Mouse (Mus musculus) right cerebral cortex, postnatal 25 days (tissue): ENCODE results near the gene Nmrk1.
"Not testable (repeated sequence)": the region's sequence is repeated elsewhere in the genome, so short reads cannot be mapped to it uniquely, and the experiment has no call there.

Experiments used
- DNase-seq: peaks from one replicate; pipeline ENCODE4 v3.0.0; 2022

Nmrk1 gene

DNA sequence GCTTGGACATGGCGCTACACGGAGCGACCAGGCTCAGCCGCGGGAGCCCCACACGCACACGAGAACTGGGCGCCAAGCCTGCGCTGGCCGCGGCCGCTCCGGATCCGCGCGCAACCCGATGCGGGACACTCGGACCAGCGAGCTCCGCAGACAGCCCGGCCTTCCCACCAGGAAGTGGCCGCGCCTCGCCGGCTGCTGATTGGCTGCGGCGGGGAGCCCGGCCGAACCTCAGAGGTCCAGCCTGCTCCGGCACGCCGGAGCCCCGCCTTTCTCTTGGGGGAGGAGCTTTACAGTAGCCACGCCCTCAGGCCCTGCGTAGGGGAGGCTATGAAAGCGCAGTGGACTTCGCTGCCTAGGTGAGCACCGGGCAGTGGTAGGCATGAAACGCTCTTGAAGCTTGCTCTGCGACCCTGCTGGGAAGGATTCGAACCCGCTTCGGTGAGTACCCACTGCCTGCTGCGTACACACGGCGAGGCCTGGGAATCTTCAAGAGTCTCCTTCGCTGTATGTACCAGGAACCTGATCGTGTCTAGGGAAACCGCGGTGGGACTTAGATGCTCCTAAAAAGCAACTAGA is at the start of gene Nmrk1, which contains the start of gene Ostf1:
TSS of gene Nmrk1 (plus strand) at position 307 of the 576 bp plus-strand sequence.
TSS of gene Ostf1 (minus strand) at position 180 of the 576 bp plus-strand sequence.
- peak; percentile 94 for DNase-seq

DNA sequence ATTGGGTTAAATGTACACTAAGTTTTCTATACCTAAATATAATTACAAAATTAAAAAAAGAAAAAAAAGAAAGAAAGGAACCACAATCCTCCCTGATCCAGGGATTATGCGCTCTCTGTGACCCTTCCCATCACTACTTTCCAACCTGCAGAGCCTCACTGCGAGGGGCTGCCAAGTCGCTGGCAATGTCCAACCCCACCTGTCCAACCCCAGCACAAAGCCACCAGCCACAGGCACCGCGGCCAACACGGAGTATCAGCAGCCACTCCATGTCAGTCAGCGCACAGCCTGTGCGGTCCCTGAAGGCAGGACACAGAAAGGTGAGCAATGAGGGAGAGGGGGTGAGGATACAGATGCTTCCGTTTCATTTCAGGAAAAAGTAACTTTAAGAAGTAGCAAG is 49.5 kb upstream of the Nmrk1 start:
- no peak for DNase-seq

DNA sequence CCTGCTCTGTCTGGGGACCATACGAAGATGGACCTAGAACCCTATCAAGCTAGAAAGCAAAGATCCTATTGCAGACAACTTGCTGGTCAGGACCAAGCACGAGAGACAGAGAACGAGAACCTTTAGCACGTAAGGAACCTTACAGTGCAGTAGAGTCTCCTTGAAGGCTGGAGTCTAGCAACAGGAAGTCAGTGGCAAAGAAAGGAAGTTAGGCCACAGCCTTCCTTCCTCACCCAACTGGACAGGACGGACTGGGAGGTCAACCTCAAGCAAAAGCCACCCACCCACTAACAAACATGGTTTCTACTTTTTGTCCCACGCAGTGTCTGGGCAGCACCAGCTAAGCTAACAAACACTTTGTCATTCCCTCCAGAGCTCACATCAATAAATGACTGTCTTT is 48.9 kb upstream of the Nmrk1 start:
- DNase-seq = no peak

DNA sequence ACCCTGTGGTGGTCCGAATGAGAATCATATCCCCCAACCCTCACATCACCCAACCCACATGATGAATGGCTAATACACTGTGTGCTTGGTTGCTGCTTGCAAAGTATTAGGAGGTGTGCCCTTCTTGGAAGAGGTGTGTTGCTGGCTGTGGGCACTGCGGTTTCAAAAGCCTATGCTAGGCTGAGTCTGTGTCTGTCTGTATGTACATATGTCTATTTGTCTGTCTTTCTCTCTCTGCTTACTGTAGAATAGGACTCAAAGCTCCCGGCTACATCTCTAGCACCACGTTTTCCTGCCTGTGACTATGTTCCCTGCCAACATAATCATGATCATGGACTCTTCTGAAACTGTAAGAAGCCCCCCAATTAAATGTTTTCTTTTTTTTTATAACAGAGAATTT is 48.0 kb upstream of the Nmrk1 start:
- no peak for DNase-seq

DNA sequence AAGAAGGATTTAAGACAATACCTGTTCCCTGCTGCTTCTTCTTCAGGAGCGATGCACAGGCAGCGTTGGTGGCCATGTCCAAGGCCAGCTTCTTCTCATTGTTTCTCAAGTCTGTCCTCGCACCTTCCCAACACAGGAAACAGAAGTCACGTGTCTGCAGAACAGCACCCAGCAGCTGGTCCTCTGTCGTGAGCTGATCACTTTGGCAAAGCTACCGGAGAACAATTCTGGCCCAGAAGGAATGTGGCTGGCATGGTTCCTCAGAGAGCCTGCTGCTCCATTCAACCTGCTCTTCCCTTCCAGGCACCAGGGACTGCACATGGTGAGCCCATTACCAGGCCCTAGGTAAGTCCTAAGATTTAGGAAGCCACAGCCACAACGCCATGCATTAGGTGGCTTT is 47.1 kb upstream of the Nmrk1 start:
- DNase-seq = no peak

DNA sequence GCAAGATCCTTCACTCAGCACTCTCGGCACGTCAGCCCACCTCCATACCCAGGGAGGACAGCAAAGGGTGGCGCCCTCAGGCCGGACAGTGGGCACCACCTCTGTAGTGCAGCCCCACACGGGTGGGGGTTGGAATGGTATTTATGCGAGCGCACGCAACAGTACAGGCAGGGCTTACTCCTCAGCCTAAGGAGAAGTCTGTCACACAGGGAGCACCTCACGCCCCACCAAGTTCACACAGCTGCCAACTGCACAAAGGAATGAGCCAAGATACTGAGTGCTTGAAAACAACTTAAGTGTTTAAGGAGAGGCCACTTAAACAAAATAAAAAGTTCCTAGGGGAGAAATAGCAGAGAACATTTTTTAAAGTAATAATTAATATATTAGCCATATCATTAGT is 44.6 kb upstream of the Nmrk1 start:
- DNase-seq = no peak

DNA sequence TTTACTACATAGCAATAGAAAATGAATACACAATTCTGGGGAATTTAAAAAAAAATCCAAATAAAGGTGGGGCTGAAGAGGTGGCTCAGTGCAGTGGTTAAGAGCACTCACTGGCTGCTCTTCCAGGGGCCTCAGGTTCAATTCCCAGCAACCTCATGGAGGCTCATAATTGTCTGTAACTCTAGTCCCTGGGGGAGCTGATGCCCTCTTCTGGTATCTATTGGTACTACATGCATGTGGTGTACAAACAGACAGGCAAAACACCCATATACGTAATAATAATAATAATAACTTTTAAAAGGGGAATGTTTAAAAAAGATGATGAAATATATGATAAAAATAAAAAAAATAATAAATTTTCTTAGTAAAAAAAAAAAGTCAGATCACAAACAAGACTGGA is 43.5 kb upstream of the Nmrk1 start:
- DNase-seq = no peak

DNA sequence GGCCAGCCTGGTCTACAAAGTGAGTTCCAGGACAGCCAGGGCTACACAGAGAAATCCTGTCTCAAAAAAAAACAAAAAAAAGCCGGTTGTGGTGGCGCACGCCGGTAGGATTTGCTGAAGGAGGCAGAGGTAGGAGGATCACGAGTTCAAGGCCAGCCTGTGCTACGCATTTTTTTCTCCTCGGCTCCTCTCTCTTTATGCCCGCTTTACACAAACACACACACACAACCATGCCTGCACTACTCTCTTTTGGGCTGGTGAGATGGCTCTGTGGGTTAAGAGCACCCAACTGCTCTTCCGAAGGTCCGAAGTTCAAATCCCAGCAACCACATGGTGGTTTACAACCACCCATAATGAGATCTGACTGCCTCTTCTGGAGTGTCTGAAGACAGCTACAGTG is 42.9 kb upstream of the Nmrk1 start:
- not testable (repeated sequence) for DNase-seq

DNA sequence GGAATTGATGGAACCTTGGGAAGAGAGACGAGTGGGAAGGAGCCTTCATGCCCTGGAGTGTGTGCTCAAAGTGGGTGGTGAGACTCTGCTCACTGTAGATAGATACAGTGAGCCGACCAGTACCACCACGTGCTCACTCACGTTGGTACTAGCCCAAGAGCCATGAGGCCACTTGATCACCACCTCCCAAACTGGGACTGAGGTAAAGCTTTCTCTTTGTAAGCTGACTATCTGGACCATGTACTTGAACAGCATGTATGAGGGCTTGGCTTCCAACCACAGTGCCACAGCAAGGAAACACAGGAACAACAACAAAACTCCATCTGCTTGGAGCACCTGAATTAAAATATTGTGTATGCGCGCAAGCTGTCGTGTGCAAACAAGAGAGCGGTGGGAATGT is 42.5 kb upstream of the Nmrk1 start:
- DNase-seq = no peak

DNA sequence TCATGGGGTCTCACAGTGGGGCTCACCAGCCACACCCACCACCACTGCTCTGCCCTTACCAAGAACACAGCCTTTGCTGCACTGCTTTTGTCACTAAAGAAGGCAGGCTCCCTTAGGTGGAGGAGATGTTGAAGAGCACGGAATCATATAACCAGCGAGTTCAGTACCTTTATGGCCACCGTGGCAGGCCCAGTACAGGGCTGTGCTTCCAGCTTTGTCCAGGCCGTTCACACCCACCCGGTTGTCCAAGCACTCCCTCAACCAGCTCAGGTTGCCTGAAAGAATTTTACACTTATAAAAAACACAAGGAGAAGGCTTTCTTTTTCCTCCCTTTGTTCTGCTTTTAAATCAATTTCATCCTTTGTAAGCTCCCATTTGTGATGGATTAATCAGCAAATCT is 41.5 kb upstream of the Nmrk1 start:
- no peak for DNase-seq

DNA sequence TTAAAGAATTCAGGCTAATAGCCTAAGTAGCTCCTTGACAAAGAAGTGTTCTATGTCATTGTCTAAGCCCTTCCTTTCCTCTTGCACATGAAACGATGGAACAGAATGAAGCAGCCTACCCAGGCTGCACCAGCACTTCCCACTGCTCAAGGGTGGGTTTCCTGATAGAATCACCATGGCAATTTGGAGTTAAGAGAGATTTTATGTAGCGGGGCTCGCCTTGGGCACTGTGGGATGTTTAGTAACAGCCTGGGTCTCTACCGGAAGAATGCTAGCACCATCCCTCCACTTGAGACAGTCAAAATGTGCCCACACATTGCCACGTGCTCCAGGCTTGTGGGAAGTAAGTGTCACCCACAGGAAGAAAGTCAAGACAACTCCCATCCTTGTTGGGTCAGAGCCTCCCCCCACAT is 40.8 kb upstream of the Nmrk1 start:
- no peak for DNase-seq

DNA sequence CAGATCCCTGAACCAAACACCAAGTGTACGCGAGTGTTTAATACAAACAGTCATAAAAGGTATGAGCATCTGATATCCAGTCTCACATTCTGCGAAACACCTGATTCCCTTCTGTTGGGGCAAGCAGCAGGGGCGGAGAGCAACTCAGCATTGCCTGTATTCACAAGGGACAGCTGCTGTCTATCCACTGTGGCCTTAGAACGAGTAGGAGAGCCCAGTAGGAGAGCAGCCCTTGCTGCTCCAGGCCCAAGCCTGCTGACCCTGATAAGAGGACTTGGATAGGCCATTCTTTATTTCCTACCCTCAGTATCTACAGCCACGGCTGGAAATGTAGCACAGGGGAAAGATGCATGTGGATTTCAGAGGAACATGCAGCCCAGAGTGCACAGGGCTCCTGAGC is 38.8 kb upstream of the Nmrk1 start:
- DNase-seq = no peak

DNA sequence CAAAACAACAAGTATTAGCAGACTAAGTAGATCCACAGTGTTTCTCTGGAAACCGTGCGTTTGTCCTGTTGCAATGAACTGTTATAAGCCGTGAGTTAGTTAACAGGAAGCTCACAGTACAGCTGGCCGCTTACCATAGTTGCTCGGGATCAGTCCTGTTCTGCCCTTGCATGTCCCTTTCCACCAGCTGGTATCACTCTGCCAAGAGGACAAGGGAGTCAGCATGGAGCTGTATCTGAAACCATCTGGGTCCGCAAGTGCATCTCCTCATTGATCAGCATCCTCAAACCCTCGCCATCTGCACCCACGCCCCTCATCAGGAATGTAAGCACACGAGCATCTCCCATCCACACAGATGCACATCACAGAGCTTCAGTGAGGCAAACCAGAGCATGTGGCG is 38.0 kb upstream of the Nmrk1 start:
- no peak for DNase-seq

DNA sequence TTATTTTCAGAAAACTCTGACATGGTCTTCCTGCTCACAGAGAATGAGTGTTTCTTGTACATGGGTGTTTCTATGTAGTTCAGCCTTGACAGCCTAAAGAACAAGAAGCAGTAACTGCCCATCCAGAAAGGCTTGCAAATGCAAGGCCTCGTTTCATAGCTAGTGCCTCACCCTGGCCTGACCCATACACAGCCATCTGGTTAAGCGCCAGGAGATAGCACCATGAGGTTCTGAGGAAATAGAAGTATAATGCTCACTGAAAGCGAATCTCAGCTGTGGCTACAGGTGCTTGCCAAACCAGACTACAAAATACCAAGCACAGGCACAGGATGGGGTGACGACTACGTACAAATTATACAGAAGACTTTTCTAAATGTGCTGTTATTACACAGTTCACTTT is 34.9 kb upstream of the Nmrk1 start:
- DNase-seq = no peak

DNA sequence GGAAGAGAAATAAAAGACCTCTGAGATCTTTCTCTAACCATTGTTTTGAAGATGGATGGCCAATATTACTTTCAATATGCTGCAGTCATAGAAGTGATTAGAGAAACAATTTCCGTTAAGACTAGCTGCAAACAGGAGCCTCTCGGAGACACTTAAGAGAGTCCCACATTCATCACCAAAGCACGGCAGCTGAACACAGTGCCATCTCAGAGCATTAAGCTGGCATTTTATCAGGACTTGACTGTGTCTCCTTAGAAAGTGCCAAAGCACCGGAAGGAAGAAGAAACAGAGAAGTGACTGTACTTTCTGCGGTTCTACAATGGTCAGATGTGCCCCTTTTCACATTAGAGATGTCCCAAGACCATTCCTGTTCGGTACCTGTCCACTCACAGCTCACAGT is 34.0 kb upstream of the Nmrk1 start:
- no peak for DNase-seq

DNA sequence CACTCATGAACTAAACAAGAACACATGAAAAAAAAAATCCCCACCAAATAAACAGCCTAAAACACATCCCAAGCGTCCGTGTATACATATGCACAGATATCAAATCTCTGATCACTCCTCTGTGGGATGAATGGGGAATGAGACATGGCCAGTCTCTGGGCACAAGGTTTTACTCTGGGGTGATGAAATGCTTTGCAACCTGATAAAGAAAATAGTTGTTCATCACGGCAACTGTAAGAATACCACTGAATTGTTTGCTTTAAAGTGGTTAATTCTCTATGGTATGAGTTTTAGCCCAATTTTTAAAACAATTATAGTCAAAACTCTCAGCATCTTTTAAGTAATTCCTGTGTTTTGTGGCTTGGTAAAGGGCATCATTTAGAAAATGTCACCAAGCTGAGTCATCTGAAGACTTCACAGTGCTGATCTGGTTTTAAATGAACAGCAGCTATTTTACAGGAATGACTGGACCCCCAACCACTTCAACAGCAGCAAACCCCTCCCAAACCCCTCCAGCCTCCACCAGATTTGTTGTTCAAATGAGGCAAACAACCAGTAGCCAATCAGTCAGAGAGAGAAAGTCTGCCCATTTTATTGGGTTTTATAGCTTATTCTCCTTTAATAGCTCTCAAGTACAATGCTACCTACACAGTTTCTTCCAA is 33.4 kb upstream of the Nmrk1 start:
- no peak for DNase-seq

DNA sequence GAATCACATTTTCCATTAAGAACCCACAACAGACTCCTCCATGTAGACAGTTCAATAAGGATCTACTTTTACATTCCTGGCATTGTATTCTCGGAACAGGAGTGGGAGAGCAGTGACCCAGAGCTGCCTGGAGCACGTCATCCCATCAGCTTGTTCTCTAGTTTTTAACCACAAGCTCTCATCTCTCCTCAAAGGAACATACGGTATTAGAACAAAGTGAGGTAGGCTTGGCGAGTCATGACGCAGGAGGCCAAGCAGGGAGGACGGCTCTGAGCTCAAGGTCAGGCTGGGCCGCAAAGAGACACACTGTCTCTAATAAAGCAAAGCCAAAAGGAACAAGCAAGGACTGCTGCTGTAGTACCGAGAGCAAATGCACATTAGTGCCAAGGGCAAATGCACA is 32.7 kb upstream of the Nmrk1 start:
- no peak for DNase-seq

DNA sequence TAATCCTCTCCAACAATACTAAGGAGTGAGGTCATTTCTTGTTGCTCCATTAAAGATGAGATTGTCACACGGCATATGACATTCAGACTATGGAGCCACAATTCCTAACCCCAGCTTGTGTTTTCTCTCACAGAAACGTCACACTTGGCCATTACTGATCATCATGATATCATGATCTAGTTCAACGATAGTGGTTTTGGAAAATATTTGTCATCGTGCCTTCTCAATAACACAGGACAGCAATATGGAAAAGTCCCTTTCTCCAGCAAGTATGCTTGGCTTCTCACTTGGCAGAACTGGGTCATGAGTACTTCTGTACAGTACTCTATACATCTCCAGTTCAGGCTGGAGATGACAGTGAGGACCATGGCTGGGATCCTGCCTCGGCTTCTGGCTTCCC is 32.1 kb upstream of the Nmrk1 start:
- DNase-seq = no peak

DNA sequence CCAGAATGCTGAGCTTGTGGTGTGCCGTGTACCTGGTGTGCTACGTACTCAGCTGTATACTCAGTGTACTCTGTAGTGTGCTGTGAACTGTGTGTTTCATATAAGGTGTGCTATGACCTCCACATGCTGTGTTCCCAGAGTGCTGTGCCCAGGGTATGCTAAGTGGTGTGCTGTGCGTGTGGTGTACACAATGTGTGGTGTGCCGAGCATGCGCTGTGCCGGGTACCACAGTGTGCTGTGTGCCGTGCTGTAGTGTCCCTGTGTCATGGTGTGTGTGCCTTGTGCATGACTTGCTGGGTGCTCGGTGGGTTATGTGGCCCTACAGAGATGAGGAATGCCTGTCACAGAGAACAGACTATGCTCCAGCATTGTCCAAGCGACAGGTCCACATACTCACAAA is 31.1 kb upstream of the Nmrk1 start:
- DNase-seq = no peak

DNA sequence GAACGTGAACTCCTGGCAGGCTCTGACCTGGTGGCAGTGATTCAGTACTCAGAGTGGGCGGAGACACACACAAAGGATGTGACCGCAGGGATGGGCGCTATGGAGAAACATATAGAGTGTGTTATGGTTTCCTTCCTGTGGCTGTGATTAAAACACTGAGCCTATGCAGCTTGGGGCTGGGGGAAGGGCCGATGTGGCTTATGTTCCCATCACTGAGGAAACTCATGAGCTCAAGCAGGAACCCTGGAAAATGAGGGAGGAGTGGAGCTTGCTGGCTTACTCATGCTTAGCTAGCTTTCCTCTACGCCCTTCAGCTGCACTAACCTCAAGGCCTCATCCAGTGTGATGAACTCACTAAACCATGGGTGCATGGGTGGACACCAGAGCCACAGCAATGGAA is 28.7 kb upstream of the Nmrk1 start:
- DNase-seq = no peak

DNA sequence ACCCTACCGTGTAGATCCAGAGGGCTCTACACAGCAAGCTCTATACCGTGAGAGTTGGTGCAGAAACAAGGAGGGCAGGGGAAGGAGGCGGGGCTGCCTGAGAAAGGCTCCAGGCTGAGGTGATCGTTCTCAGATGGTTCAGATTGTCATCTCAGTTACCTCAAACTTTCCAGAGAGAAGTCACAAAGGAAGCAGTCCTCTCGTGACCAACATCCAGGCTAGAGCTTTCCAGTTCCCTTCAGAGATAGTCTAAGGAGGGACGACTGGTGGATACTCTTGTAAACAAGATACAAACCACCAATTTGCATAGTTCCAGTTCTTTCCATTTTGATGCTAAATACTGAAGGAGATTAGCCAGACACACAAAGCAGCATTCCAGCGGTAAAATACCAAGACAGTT is 23.8 kb upstream of the Nmrk1 start:
- DNase-seq = no peak

DNA sequence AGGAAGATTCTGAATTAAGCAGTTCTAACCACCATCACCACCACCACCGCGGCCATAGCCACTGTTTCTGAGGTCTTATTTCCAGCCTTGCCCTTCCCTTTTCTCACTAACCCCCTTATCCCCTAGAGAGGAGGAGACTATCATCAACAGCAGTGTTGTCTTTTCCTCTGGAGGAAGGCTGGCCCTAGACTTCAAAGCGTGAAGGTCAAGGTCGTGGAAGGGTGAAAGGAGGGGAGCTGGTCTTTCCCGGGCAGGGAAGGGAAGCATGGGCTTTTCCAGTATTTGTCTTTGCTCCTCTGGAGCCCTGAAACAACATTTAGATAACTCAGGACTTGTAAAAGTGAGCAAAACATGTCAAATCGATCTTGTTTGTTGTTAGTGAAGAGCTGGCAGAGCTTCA is 22.8 kb upstream of the Nmrk1 start:
- DNase-seq = no peak

DNA sequence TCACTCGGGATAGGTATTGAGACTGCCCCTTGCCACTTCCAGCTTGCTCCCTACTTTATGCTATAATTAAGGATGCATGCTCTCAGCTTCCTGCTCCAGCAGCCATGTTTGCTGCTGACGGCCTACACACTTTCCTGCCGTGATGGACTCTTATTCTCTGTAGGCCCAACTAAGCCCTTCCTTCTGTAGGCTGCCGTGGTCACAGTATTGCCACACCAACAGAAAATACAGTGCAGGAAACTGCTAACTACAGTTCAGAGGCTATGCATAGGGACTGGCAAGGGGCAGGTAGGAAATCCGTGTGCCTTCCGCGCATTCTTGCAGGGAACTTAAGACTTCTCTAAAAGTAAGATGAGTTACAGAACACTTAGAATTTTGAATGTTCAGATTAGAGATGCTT is 17.4 kb upstream of the Nmrk1 start:
- DNase-seq = no peak

DNA sequence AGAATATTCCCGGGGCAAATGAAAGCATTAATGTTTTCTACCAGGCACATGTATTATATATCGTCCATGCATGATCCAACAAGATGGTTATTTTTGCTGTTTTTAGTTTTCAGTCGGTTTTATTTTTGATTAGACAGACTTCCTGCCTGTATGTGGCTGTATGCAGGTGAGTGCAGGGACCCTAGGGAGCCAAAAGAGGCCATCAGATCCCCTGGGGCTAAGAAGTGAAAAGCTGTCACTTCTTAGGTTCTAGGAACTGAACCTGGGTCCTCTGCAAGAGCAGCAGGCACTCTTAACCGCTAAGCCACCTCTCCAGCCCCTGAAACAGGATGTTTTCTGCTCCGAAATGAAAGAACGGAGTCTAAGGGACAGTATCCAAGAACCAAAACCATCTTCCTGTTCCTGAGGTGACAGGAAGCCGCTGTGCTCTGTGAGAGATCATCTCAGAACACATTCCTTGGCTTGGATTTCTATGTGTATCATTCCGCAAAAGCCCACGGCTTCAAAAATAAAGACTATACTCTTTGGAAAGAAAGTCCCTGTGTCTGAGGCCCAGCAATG is 16.0 kb upstream of the Nmrk1 start:
- no peak for DNase-seq

DNA sequence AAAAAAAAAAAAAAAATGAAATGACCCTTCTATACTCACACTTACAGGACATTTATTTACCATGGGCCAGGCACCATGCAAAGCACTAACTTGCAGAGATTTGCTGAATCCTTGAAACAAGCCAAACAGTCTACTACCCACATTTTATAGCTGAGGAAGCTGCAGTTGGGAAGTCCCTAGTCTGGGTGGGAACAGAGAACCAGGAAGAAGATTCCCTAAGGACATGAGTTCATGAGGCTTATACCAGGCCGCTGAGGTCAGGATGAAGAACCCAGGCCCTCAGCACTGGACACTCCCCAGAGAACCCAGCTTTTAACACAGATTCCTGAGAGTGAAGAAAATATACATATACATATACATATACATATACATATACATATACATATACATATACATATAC is 14.2 kb upstream of the Nmrk1 start:
- DNase-seq = no peak
